In genomic region chr8:121841242-121841641, GRCm38 (mm10) we compare ENCODE assay signal across 9 mouse cellular contexts. TPM values are rescaled to one million over a fixed set of nuclear protein-coding genes. Genes with fewer than 3 reads are reported as not detected.
DNase-seq lines count a peak whose midpoint lies in the region; ATAC-seq and TF ChIP-seq lines count a peak whose summit lies in the region.
"Had no signal": no experiment of that assay in that cellular context is flagged by ENCODE, and none has a peak within 500 bp of the region (broad histone marks: within the 10 kb centered on the region; RNA-seq: fewer than 3 reads in every experiment).

No protein-coding gene starts in this region.

- no peaks in the 10 kb centered on the region for H3K36me3 ChIP-seq in kidney, embryonic 14.5 days (ENCODE audit: control insufficient read depth, insufficient read depth, low read length)
- H3K36me3 ChIP-seq in hindbrain, embryonic 12.5 days = no peaks in the 10 kb centered on the region

- DNase-seq in kidney, adult 18-20 months = peak; percentile 39
- peak; percentile 91 for DNase-seq in NIH3T3 (ENCODE audit: low read depth)
- DNase-seq in cerebellum, postnatal 25 days = peak; percentile 92 to 93
- peak; percentile 85 for DNase-seq in left cerebral cortex, postnatal 4 days
- DNase-seq in urinary bladder, postnatal 14 days (ENCODE audit: low spot score) = no peak

- intact Hi-C loops in left cerebral cortex, postnatal 4 days (cut with DNase I) = no loop called here

- no peak for ATAC-seq in kidney, embryonic 14.5 days (ENCODE audit: low FRiP score, low TSS enrichment)
- ATAC-seq in hindbrain, embryonic 12.5 days (ENCODE audit: low FRiP score) = peak; percentile 43; the same call in 1 of the 2 replicates

- TF ChIP-seq POLR2A in olfactory bulb, adult 2 months (IDR thresholded peaks at IDR 0.05; ENCODE audit: insufficient read depth, low read depth, low read length) = no peak

- H3K9me3 ChIP-seq in kidney, embryonic 14.5 days (ENCODE audit: control insufficient read depth, low read length) = no peaks in the 10 kb centered on the region
- no peaks in the 10 kb centered on the region for H3K9me3 ChIP-seq in hindbrain, embryonic 12.5 days (replicated peaks)

- H3K4me2 ChIP-seq in kidney, embryonic 14.5 days (replicated peaks; ENCODE audit: low read depth, low read length) = no peak overlapping the region
- H3K4me2 ChIP-seq in hindbrain, embryonic 12.5 days (replicated peaks) = no peak overlapping the region

- no peaks in the 10 kb centered on the region for H3K27me3 ChIP-seq in kidney, embryonic 14.5 days (ENCODE audit: control insufficient read depth, insufficient read depth, low read length)
- H3K27me3 ChIP-seq in hindbrain, embryonic 12.5 days = no peaks in the 10 kb centered on the region

- H3K4me3 ChIP-seq in kidney, embryonic 14.5 days (ENCODE audit: low read length) = no peak overlapping the region
- no peak overlapping the region for H3K4me3 ChIP-seq in hindbrain, embryonic 12.5 days
- H3K4me3 ChIP-seq in olfactory bulb, adult 2 months (ENCODE audit: insufficient read depth, low read depth, low read length) = no peak overlapping the region
- H3K4me3 ChIP-seq: erythroblast, embryonic 14.5 days had no signal

- peak; percentile 74 for TF ChIP-seq CTCF in olfactory bulb, adult 2 months (IDR thresholded peaks at IDR 0.05; ENCODE audit: insufficient read depth, low read depth, low read length)

- H3K9ac ChIP-seq in kidney, embryonic 14.5 days (ENCODE audit: low read depth, low read length) = no peak overlapping the region
- no peak overlapping the region for H3K9ac ChIP-seq in hindbrain, embryonic 12.5 days

- no peak overlapping the region for H3K27ac ChIP-seq in kidney, embryonic 14.5 days (ENCODE audit: low read depth, low read length)
- H3K27ac ChIP-seq in hindbrain, embryonic 12.5 days = no peak overlapping the region
- H3K27ac ChIP-seq in olfactory bulb, adult 2 months (ENCODE audit: insufficient read depth, low read depth, low read length) = no peak overlapping the region

- WGBS in kidney, embryonic 14.5 days = 52% methylated on average over 8 of the region's 8 CpGs
- WGBS in hindbrain, embryonic 12.5 days = 47% methylated on average over 8 of the region's 8 CpGs
- WGBS in olfactory bulb, adult 2 months = 48% methylated on average over 8 of the region's 8 CpGs

- no peaks in the 10 kb centered on the region for H3K4me1 ChIP-seq in kidney, embryonic 14.5 days (ENCODE audit: control insufficient read depth, insufficient read depth, low read length)
- H3K4me1 ChIP-seq in hindbrain, embryonic 12.5 days = no peaks in the 10 kb centered on the region
- no peaks in the 10 kb centered on the region for H3K4me1 ChIP-seq in olfactory bulb, adult 2 months (ENCODE audit: control insufficient read depth, insufficient read depth, low read length)

RNA-seq across cellular contexts. Expression of gene Klhdc4, which starts 11.9 kb away (rescaled TPM):
- polyA plus RNA-seq in kidney, embryonic 14.5 days (2014; fragmentation: Nextera tagmentation; extraction: Ambion mirVana) = 35.7 and 44.4 TPM in 2 replicates
- polyA plus RNA-seq in hindbrain, embryonic 12.5 days (2016; fragmentation: Nextera tagmentation; extraction: Ambion mirVana) = 43.0 and 43.4 TPM in 2 replicates
- 10 to 100 TPM; 39.7 to 45.2 TPM for total RNA-seq in left cerebral cortex, postnatal 4 days (2021)
- not detected in 2 replicates for polyA plus RNA-seq in olfactory bulb, adult 2 months (2012; ENCODE audit: insufficient read depth, insufficient read length, low replicate concordance, missing spikeins)

Comparison
In these comparisons a context has a peak if more than half of its experiments do, and no peak if none do; other contexts are left out.
1. RNA of gene Klhdc4, which starts 11.9 kb away (polyA plus RNA-seq): 35.7 to 44.4 TPM in kidney, embryonic 14.5 days and 43.0 to 43.4 TPM in hindbrain, embryonic 12.5 days; not detected in olfactory bulb, adult 2 months; every median in the first group is over 10 times any median in the second.